Mouse (Mus musculus): ENCODE results near the gene Tdrkh.
A peak's percentile ranks its signal among the peaks of the same experiment; 100 is the strongest.

Tdrkh gene

GRCm38 (mm10) chr3:94388047-94388446, 25.0 kb upstream of the Tdrkh start:
- DNase-seq (ENCODE audit: inconsistent age in 2 of 2, low spot score in 1 of 2) = no peak

GRCm38 (mm10) chr3:94389420-94389819, 23.7 kb upstream of the Tdrkh start:
- DNase-seq (ENCODE audit: inconsistent age in 2 of 2, low spot score in 1 of 2) = no peak

GRCm38 (mm10) chr3:94391001-94391400, 22.1 kb upstream of the Tdrkh start:
- no peak for DNase-seq (ENCODE audit: inconsistent age in 2 of 2, low spot score in 1 of 2)

GRCm38 (mm10) chr3:94392128-94392527, 20.9 kb upstream of the Tdrkh start:
- peak; percentile 46 to 88 for DNase-seq (ENCODE audit: inconsistent age in 2 of 2, low spot score in 1 of 2)

- DNase-seq (ENCODE audit: inconsistent age in 2 of 2, low spot score in 1 of 2) = peak in 1 of 2 experiments; percentile 46
Measured at GRCm38 (mm10) chr3:94393049-94393448, 20.0 kb upstream of the Tdrkh start.

- DNase-seq (ENCODE audit: inconsistent age in 2 of 2, low spot score in 1 of 2) = no peak
Measured at GRCm38 (mm10) chr3:94396336-94396735, 16.7 kb upstream of the Tdrkh start.

GRCm38 (mm10) chr3:94396851-94397250, 16.2 kb upstream of the Tdrkh start:
- DNase-seq (ENCODE audit: inconsistent age in 2 of 2, low spot score in 1 of 2) = peak in 1 of 2 experiments; percentile 4

GRCm38 (mm10) chr3:94398217-94398616, 14.9 kb upstream of the Tdrkh start, which contains the start of gene Lingo4:
TSS of gene Lingo4 (plus strand) at chr3:94398517.
- DNase-seq (ENCODE audit: inconsistent age in 2 of 2, low spot score in 1 of 2) = peak in 1 of 2 experiments; percentile 3

- peak in 1 of 2 experiments; percentile 72 for DNase-seq (ENCODE audit: inconsistent age in 2 of 2, low spot score in 1 of 2)
Measured at GRCm38 (mm10) chr3:94398943-94399481, 14.1 kb upstream of the Tdrkh start.

- DNase-seq (ENCODE audit: inconsistent age in 2 of 2, low spot score in 1 of 2) = no peak
Measured at GRCm38 (mm10) chr3:94399663-94400310, 13.3 kb upstream of the Tdrkh start.

GRCm38 (mm10) chr3:94402451-94402850, 10.6 kb upstream of the Tdrkh start:
- no peak for DNase-seq (ENCODE audit: inconsistent age in 2 of 2, low spot score in 1 of 2)

GRCm38 (mm10) chr3:94404366-94405054, 8.6 kb upstream of the Tdrkh start:
- DNase-seq (ENCODE audit: inconsistent age in 2 of 2, low spot score in 1 of 2) = no peak

- DNase-seq (ENCODE audit: inconsistent age in 2 of 2, low spot score in 1 of 2) = peak in 1 of 2 experiments; percentile 16
Measured at GRCm38 (mm10) chr3:94405561-94405960, 7.5 kb upstream of the Tdrkh start.

GRCm38 (mm10) chr3:94412530-94412929, 543 bp upstream of the Tdrkh start:
- DNase-seq (ENCODE audit: inconsistent age in 2 of 2, low spot score in 1 of 2) = no peak

- DNase-seq (ENCODE audit: inconsistent age in 2 of 2, low spot score in 1 of 2) = no peak
Measured at GRCm38 (mm10) chr3:94430980-94431379, 17.9 kb downstream of the Tdrkh start.

GRCm38 (mm10) chr3:94434305-94434704, 21.2 kb downstream of the Tdrkh start:
- no peak for DNase-seq (ENCODE audit: inconsistent age in 2 of 2, low spot score in 1 of 2)

GRCm38 (mm10) chr3:94436420-94436819, 23.3 kb downstream of the Tdrkh start:
- no peak for DNase-seq (ENCODE audit: inconsistent age in 2 of 2, low spot score in 1 of 2)

- peak in 1 of 2 experiments; percentile 37 for DNase-seq (ENCODE audit: inconsistent age in 2 of 2, low spot score in 1 of 2)
Measured at GRCm38 (mm10) chr3:94441182-94441581, 28.1 kb downstream of the Tdrkh start.

GRCm38 (mm10) chr3:94442951-94443596, 30.0 kb downstream of the Tdrkh start, which contains the start of gene Mrpl9:
TSS of gene Mrpl9 (plus strand) at chr3:94443318.
- DNase-seq (ENCODE audit: inconsistent age in 2 of 2, low spot score in 1 of 2) = peak; percentile 95 to 97

GRCm38 (mm10) chr3:94443597-94443964, 30.5 kb downstream of the Tdrkh start, which contains the start of gene Oaz3:
TSS of gene Oaz3 (minus strand) at chr3:94443915.
- no peak for DNase-seq (ENCODE audit: inconsistent age in 2 of 2, low spot score in 1 of 2)

GRCm38 (mm10) chr3:94449377-94449776, 36.3 kb downstream of the Tdrkh start:
- DNase-seq (ENCODE audit: inconsistent age in 2 of 2, low spot score in 1 of 2) = no peak
